Mouse (Mus musculus) mouse embryonic stem cell (cell line): ENCODE data around the gene Mad2l2.

Source experiments
- in situ Hi-C, 2 experiments: fragments of 300-500 bp; cut with MboI; formaldehyde crosslinking; loops; 1 replicate in 1 of 2; 3 replicates in 1 of 2; pipeline ENCODE4 v1.14.3; 2019 to 2020; ENCODE audit warnings: low sequenced_read_pairs in 2 of 2, low pct_unique_long_range_greater_than_20kb in 1 of 2, mixed read lengths in 1 of 2; ENCODE audit not compliant: unreplicated experiment in 1 of 2

The Mad2l2 gene

DNA sequence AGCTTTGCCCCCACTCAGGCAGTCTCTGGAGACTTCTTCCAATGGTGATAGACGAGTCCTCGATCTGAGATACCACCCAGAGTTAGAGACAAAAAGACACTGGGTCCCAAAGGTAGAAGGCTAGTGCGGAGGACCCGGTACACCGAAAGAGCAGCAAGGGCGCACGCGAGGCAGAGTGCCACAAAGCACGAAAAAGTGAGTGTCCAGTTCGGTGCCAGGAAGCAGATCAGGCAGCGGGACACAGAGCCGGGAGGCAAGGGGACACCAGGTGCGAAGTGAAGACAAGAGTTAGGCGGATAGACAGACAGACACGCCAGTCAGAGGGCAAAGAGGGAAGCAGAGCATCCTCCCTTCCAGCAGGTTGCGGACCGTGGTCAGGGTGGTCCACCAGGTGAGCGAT is at the start of gene Mad2l2:
TSS of gene Mad2l2 (plus strand) at position 252 of the 400 bp plus-strand sequence.
- in situ Hi-C loops: no loop called here

DNA sequence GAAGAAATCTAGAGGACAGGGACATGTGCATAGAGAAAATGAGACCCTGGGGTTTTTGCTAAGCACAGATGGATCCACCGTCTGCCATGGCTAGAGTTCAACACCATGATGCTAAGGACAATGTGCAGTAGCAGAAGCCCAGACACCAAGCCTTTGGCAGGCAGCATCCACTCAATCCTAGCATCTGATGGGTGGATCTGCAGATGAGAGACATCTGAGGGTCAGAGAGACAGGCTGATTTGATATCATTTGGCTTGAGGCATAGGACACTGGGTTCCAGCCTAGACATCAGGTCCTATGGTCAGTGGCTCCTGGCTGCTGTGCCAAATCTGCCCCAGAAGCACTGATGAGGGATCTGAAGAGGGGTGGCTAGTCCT is 49.6 kb upstream of the Mad2l2 start:
- in situ Hi-C loops: no loop called here

DNA sequence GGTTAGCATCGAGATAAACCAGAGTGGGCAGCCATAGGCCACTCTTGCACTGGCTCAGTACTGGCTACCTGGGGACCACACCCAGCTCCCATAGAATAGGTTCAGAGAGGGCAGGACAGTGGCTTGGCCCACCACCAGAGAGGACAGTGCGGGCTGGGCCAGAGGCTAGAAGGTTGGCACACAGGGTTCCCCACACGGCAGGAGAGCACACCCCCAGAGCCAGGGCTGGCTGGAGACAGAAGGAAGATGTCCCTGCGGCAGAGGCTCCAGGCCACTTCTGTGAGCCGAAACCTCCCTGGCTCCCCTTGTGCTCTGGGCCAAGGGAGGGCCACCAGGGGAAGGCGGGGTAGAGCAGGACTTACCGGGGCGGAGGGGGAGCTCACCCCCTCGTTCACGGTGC is 49.0 kb upstream of the Mad2l2 start:
- in situ Hi-C loops: no loop called here

DNA sequence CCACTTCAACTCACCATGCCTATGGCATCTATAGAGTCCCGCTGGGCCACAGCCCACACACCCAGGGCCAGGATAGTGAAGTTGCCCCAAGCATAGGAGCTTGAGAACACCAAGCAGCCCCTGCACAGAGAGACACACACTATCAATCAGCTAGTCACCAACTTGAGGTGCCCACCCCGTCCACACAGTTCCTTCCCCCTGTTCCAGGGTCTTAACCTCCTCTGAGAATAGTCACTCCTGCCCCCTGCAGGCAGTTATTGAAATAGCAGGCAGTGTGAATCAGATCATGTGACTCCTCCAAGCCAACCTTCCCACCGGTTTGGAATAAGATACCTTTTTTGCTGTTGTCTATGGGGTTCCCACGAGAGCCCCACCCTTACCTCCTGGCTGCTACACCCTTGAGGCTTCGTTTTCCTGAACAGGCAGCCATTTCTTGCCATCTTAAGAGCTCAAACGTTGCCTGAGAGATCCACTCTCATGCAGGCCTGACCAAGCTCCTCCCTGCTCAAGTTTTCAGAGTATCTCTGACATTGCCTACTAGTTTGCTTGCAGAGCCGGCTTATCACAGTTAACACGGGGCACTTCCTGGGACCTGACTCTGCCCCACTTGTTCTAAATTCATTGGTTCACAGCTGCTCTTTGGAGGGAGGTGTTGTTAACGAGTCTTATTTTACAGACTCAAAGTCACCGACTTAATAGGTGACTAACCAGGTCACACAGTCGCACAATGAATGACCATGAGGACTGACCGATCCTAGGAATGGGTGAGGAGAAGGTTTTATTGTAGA is 47.7 kb upstream of the Mad2l2 start:
- in situ Hi-C loops: no loop called here

DNA sequence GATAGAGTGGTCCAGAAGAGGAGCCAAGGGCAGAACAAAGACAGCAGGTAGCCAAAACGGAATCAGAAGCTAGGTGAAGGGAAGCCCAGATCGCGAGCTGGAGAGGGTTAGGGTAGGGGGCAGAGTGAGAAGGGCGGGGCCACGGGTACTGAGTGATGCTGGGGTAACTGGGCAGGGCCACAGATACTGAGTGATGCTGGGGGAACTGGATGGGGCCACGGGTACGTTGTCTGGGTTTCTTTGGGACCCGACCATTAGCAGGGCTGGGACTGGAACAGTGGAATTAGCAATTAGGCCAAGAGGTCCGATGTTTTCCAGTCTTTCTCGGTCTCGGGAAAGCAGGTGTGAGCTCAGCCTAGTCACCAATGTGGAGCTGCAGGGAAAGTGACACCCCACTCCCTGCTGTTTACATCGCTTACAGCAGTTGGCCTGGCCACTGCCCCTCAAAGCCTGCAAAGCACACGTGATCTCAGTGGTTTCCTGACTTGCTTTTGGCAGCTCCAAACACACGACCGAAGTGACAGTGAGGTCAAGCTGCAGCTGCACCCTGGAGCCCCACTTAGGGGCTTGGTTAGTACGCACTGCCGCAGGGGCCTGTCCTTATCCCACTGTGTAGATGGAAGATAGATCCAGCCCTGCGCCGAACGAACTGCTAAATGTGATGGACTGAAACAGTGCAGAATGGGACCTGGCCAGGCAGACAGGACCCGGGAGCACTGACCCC is 46.8 kb upstream of the Mad2l2 start:
- in situ Hi-C loops: no loop called here

DNA sequence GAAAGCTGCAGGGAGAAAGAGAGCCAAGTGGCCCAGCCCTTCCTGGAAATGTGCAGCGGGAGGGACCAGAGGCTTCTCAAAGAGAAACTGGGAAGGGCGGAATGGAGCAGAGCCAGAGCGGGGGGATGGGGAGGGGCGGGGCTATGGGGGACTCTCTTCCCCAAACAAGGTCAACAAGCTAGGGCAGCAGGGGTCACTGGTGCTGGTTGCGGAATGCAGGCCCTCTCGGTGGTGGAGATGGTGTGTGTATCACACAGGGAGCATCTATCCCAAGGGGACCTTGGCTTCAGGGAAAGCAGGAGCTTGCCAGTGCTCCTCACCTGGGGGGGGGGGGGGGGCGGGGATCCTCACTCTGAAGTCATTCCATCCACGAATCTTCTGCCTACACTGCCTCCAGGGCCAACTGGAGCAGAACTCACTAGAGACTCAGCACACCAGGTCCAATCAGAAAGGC is 45.9 kb upstream of the Mad2l2 start:
- in situ Hi-C loops: no loop called here

DNA sequence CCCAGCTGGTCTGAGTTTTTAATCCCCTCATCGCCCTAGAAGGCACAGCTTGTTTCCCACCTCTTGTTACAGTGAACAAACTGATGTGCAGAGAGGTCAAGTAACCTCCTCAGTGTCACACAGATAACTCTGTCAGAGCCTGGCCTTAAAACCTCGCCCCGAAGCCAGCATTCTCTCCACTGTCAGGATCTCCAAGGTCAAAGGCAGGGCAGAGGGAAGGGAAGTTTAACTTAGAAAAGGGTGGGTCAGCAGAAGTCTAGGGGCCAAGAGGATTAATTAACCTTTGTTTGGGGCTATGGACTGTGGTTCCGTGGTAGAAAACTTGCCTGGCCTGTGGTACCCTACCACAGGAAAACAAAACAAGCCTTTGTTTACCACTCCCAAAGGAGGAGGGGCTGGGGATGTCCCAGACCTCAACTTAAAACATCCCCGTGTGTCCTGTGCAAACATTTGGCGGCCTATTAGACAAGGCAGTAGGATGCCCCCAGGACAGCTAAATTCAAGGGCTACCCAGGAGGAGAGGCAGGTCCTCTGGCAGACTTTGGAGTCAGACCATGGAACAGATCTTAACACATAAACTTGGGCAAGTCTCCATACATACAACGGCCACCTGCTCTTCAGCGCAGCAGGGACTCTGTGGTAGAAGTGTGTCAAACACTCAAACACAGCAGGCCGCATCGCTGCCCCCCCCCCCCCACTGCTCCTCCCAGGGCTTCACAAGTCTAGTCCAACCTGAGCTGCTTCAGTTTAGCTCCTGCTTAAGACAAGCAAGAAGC is 44.9 kb upstream of the Mad2l2 start:
- in situ Hi-C loops: no loop called here

DNA sequence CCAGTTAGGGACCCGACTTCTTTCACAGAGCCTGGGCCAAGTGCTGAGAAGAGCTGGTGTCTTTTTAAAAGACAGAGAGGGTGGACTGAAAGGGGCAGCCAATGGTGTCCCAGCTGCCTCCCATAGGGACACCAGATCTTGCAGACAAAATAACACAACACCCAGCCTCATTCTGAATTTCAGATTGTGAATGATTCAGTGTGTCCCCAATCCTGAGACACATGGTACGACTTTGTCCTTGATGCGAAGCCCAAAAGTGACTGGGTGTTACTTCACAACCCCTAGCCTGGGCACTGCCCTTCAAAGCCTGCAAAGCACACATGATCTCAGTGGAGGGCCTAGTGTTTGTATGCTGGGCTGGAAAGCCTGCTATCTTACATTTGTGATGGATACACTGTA is 44.3 kb upstream of the Mad2l2 start:
- in situ Hi-C loops: no loop called here

DNA sequence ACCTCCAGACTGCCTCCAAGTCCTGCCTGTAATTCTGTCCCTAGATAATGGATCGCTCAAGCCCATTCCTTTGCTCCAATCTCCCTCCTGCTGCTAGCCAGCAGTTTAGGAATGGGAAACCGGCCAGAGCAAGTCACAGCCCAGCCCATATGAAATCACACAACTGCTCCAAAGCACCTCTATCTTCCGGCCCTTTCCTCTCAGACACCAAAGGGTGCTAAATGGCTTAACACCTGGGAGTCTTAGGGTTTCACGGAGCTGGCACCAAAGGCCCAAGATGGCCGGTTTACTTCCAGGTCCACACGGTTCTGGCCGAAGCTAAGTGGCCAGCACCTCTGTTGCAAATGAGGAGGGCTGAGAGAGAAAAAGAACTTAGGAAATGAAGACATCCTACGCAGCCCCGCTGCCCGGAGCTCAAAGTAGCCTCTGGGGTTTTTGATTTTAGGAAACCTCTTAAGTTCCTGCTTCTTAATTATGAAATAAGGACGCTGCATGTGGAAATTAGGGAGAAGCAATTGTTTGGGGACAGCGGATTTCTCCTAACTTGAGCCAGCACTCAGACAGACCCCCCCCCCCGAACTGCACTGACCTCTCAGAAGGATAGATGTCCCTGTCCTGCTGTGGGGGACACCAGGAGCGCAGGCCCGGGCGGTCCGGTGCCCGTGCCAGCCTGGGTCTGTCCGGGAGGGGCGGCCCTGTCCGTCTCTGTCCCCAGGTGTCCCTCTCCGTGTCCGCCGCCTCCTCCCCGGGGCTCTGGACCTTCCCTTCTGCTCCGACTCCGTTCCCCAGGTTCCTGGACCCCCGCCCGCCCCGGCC is 42.9 kb upstream of the Mad2l2 start:
- in situ Hi-C loops: no loop called here

DNA sequence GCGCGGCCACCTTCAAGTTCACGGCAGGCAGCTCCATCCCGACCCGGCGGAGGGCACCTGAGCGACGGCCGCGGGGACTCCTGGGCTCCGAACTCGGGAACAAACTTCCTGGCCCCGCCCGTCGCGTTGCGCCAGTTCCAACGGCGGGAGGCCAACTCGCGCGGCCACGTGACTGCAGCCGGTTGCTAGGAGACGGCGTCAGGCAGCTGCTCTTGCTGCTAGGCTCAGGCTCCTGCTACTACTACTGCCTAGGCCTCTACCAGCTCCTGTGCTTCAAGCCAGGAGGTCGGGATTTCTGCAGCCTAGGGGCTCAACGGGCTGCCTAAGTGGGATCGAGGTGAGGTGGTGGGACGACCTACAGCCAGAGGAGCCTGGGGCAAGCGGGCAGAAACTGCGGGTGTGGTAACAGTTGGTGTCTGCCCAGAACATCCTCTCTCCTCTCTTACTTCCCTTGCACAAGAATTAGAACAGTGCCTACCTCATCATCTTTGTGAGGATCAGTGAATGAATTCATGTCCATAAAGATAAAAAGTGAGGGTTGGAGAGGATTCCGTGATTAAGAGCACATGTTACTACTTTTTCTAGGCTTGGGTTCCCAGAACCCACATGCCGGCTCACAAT is 42.2 kb upstream of the Mad2l2 start, which contains the start of gene Agtrap:
TSS of gene Agtrap (minus strand) at position 125 of the 621 bp plus-strand sequence.
- in situ Hi-C loops: no loop called here

DNA sequence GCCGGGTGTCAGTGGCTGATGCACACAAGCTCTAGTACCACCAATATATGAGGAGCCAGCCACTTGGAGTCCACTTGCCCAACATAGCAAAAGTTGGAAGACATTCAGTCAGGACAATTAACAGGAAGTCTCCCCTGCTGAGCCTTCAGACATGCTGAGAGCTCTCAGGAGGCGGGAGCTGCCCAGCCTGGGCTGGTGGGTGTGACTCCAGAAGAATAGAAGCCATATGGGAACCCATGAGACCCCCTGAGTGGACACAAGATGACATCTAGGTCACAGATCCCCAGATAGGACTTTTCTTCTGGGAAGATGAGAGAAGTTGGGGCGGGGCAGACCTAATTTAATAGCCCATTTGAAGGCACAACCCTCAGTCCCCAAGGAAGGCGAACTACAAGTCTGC is 41.0 kb upstream of the Mad2l2 start:
- in situ Hi-C loops: no loop called here

DNA sequence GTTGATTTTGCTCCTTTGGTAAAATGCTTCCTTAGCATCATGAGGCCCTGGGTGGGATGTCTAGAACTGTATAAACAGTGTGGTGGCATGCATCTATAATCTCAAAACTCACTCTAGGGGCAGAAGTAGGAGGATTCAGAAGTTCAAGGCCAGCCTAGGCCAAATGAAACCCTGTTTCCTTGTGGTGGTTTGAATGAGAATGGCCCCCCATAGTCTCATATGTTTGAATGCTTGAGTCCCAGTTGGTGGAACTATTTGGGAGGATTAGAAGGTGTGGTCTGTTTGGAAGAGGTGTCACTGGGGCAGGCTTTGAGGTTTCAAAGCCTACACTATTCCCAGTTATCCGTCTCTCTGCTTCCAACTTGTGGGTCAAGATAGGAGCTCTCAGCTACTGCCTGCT is 39.0 kb upstream of the Mad2l2 start:
- in situ Hi-C loops: no loop called here

DNA sequence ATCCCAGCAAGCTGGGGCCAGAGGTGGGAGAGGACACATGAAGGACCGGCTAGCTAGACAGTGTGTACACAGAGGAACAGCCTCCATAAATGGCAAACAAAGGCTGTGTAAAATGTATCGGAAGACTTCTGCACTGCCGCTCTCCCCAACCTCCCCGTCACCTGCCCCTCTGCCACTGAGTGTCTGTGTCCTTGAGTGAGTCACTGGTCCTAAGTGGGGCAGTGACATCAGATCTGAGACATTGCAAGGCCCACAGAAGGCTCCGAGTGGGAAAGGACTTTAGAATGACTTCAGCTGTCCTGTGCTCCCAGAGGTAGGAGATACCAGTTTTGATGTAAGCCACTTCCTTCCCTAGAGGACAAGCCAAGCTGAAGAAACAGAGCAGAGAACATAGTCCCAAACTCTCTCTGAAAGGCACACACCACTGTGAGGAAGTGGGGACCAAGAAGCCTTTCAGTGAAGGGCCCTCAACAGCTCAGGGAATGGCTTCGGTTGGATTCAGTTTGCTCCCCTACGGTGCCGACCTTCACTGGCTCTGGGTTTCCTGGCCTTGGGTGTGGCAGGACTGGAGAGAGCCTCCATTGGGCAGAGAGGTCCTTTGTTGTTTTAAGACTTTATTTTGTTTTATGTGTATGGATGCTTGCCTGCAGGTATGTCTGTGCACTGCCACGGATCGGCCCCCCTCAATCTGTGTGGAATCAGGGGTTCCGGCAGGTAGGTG is 37.5 kb upstream of the Mad2l2 start:
- in situ Hi-C loops: no loop called here

DNA sequence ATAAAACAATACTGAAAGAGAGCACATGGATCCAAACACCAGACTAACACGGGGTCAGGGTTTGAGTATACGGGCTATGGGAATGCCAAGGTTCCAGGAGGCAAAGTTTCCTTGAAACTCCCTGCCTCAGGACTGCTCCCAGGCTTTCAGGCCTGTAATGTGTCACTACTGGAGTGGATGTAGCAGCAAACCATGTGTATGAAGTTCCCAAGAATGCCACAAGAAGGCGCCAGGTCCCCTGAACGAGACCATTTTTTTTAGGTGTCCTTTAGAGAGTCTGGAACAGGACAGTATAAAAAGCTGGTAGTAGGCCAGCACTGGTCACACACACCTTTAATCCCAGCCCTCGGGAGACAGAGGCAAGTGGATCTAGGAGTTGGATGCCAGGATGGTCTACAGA is 36.0 kb upstream of the Mad2l2 start:
- in situ Hi-C loops: no loop called here

DNA sequence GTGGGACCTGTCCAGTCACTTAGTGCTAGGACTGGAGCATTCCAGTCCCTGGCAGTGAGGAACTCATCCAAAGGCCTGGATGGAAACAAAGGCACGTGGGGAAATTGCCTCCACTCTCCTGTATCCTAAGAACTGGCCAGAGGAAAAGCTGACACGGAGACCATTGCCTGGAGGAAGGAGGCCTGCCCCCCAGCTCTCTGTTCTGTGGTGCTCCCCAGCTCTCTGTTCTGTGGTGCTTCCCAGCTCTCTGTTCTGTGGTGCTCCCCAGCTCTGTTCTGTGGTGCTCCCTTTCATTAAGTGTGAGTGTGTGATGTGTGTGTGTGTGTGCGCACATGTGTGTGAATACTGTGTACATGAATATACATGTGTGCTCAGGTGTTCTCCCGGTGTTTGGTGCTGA is 35.1 kb upstream of the Mad2l2 start:
- in situ Hi-C loops: no loop called here

DNA sequence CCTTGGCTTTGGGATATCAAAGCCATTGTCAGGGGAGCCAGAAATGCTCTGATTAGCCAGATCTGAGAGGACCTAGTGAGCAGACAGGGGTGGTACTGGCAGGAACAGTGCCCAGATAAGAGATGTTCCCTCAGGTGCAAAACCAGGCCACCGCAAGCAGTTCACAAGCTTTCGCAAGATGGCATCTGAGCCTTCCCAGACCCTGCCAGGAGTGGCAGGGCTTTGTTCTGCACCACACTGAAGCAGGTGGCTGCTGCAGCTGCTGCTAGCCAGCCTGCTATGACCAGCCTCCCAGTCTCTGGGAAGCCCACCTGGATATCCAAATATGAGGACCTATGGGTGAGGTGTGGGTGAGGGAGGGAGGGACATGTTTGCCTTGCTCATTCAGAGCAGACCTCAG is 32.2 kb upstream of the Mad2l2 start:
- in situ Hi-C loops: no loop called here

DNA sequence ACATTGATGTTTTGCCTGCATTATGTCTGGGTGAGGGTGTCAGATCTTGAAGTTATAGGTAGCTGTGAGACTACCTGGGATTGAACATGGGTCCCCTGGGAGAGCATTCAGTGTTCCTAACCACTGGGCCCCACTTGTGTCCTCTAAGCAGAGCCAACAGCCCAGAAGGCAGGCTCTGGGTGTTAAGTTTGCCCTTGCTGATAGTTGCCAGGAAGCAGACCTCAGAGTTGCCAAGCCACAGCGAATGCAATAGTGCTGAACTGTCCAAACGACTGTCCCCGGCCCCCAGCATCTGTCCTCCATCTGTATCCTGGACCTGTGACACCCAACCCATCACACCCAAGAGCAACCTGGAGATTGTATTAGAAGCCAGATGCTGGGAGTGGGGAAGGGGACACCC is 31.5 kb upstream of the Mad2l2 start:
- in situ Hi-C loops: no loop called here
